Mouse (Mus musculus) myocyte (in vitro differentiated cells): ENCODE data around the gene Steap3.

ENCODE experiments used
- CEBPB ChIP-seq: IDR thresholded peaks from 2 replicates; pipeline ENCODE4 v1.6.1; 2011; ENCODE audit warnings: mild to moderate bottlenecking, moderate library complexity; ENCODE audit not compliant: poor library complexity, insufficient read depth, severe bottlenecking
- MAX ChIP-seq: IDR thresholded peaks from one replicate; pipeline ENCODE4 v1.6.1; 2011; ENCODE audit warnings: low read depth, mild to moderate bottlenecking, control low read depth
- MYOD1 ChIP-seq, 3 experiments: IDR thresholded peaks; one replicate each; pipeline ENCODE4 v1.6.1; 2011; ENCODE audit warnings: control low read depth in 2 of 3, low read depth in 2 of 3, mild to moderate bottlenecking in 2 of 3, moderate library complexity in 1 of 3; ENCODE audit not compliant: insufficient read length in 2 of 3, control insufficient read depth in 1 of 3
- MYOG ChIP-seq, 3 experiments: IDR thresholded peaks; one replicate each; pipeline ENCODE4 v1.6.1; 2011; ENCODE audit warnings: control low read depth in 2 of 3, low read depth in 2 of 3, mild to moderate bottlenecking in 2 of 3; ENCODE audit not compliant: insufficient read length in 2 of 3, control insufficient read depth in 1 of 3, insufficient read depth in 1 of 3
- POLR2A ChIP-seq: IDR thresholded peaks from one replicate; pipeline ENCODE4 v1.6.1; 2011; ENCODE audit warnings: low read depth, mild to moderate bottlenecking, control low read depth, moderate library complexity; ENCODE audit not compliant: insufficient read length
- POLR2AphosphoS2 ChIP-seq: IDR thresholded peaks from one replicate; pipeline ENCODE4 v1.6.1; 2011; ENCODE audit warnings: low read depth, control low read depth; ENCODE audit not compliant: insufficient read length
- REST ChIP-seq: IDR thresholded peaks from one replicate; pipeline ENCODE4 v1.6.1; 2011; ENCODE audit warnings: mild to moderate bottlenecking, control low read depth, moderate library complexity; ENCODE audit not compliant: insufficient read depth, insufficient read length
- SRF ChIP-seq: IDR thresholded peaks from one replicate; pipeline ENCODE4 v1.6.1; 2011; ENCODE audit warnings: low read depth; ENCODE audit not compliant: control insufficient read depth, insufficient read length
- TCF12 ChIP-seq: IDR thresholded peaks from one replicate; pipeline ENCODE4 v1.6.1; 2011; ENCODE audit warnings: mild to moderate bottlenecking, control low read depth; ENCODE audit not compliant: poor library complexity, insufficient read depth, severe bottlenecking
- TCF3 ChIP-seq: IDR thresholded peaks from one replicate; pipeline ENCODE4 v1.6.1; 2011; ENCODE audit warnings: low read depth, control low read depth; ENCODE audit not compliant: insufficient read length
- USF1 ChIP-seq: IDR thresholded peaks from one replicate; pipeline ENCODE4 v1.6.1; 2011; ENCODE audit warnings: low read depth, mild to moderate bottlenecking, control low read depth, moderate library complexity

DNA sequence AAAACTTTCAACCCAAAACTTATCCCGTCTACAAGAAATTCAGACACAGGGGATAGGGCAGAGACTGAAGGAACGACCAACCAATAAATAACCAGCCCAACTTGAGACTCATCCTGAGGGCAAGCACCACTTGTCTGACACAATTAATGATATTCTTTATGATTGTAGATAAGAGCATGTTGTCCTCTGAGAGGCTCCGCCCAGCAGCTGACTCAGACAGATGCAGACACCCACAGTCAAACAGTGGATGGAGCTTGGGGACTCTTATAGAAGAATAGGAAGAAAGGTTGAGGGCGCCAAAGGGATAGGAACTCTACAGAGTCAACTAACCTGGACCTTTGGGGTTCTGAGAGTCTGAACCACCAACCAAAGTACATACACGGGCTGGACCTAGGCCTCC, 22.7 kb downstream of the Steap3 start:
- TF ChIP-seq TCF12 (no peak), POLR2A (no peak), MAX (no peak), MYOG (IDR thresholded peaks at IDR 0.05; ENCODE audit: control insufficient read depth in 1 of 3, insufficient read depth in 1 of 3, insufficient read length in 2 of 3, low read depth in 2 of 3) (no peak), SRF (no peak), CEBPB (no peak), MYOD1 (IDR thresholded peaks at IDR 0.05; ENCODE audit: control insufficient read depth in 1 of 3, insufficient read length in 2 of 3, low read depth in 2 of 3) (no peak), TCF3 (no peak), REST (no peak), POLR2AphosphoS2 (no peak), USF1 (no peak)
